Mouse (Mus musculus) left cerebral cortex, adult 9 months (tissue): ENCODE measurements around the gene Nicn1.
A peak's percentile ranks its signal among the peaks of the same experiment; 100 is the strongest.
"Not testable (repeated sequence)": the region's sequence is repeated elsewhere in the genome, so short reads cannot be mapped to it uniquely, and the experiment has no call there.

ENCODE experiments used
- DNase-seq, 2 experiments: peaks; one replicate each; pipeline ENCODE4 v3.0.0; 2022; ENCODE audit warnings: low spot score in 2 of 2

Gene Nicn1

DNA sequence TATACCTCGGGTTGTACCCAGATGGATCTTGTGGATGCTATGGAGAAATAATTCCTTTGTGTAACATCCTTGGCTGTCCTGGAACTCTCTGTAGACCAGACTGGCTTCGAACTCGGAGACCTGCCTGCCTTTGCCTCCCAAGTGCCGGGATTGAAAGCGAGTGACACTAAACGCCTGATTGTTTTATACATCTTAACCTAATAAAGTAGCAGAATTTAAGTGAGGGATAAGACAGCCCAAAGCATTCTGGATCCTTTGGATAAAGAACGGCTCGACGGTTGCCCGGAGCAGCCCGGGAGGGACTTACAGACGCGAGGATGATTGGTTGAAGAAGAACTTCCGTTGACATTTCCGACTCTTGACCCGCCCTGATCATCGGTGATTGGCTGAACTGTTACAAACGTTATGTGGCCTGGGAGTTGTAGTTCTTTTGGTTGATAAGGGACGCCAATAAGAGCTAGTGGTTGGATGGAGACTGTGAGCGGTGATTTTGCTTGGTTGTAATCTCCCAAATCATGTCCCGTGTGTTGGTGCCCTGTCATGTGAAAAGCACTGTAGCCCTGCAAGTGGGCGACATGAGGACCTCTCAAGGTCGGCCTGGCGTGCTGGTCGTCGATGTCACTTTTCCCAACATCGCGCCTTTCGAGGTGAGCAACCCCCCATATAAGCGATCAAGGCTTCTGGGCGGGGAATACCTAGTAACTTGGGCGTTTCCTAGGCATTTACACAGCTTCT lies at the start of gene Nicn1:
TSS of gene Nicn1 (plus strand) at position 414 of the 735 bp plus-strand sequence.
- DNase-seq = peak; percentile 94 to 98

- DNase-seq = no peak
These were observed 45.7 kb upstream of the Nicn1 start for GRCm38 (mm10) chr9:108244540-108244939.

DNA sequence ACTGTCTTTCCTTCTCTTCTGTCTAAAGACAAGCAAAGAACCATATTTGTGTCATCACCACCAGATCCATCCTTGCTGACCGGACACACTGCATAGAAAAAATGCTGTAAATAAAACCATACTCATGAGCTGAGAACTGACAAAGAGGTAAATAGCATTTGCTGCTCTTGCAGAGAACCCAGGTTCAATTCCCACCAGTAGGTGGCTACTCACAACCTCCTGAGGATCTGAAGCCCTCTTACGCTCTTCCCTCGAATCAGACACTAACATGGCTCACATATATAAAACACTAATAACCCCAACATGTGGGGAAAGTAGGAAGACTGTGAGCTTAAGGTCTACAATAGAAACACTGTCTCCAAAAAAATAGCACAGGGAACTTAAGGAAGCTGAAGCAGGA lies 45.2 kb upstream of the Nicn1 start:
- no peak for DNase-seq

DNA sequence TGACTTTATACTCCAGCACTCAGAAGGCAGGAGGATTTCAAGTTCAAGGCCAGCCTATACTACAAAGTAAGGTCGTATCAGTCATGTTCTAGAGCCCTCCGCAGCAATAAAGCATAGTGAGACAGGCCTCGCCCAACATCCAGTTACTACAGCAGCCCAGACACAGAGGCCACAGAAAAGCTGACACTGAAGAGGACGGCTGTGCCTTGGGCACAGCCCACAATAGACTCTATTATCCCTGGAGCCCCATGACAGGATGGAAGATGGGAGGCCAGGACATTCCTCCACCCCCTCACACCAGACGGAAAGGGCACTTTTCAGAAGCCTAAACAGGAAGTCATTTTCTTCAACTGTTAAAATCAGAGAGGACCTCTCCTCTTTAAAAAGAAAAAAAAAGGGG lies 41.3 kb upstream of the Nicn1 start:
- no peak for DNase-seq

- no peak for DNase-seq
These were observed 38.4 kb upstream of the Nicn1 start for GRCm38 (mm10) chr9:108251877-108252276.

DNA sequence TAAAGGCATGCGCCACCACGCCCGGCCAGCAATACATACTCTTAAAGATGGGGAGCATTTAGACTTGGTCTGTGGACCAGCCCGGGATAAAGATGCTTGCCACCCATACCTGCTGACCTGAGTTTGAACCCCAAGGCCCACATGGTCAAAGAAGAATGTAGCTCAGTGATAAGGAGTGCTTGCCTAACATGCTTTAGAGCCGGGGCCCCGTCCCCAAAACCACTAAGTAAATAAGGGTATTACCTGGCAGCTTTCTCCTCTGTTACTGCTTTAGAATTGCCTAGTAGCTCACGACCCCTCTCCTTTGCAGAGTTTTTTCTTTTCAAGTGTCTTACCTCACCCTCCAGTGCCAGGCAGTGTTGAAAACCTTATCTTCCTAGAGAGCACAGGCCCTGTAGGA lies 37.5 kb upstream of the Nicn1 start:
- no peak for DNase-seq

- no peak for DNase-seq
These were observed 29.7 kb upstream of the Nicn1 start for GRCm38 (mm10) chr9:108260526-108260925.

- no peak for DNase-seq
These were observed 28.4 kb upstream of the Nicn1 start for GRCm38 (mm10) chr9:108261865-108262264.

- no peak for DNase-seq
These were observed 27.7 kb upstream of the Nicn1 start for GRCm38 (mm10) chr9:108262494-108263049.

- peak; percentile 24 to 25 for DNase-seq
These were observed 27.0 kb upstream of the Nicn1 start for GRCm38 (mm10) chr9:108263131-108263681.

DNA sequence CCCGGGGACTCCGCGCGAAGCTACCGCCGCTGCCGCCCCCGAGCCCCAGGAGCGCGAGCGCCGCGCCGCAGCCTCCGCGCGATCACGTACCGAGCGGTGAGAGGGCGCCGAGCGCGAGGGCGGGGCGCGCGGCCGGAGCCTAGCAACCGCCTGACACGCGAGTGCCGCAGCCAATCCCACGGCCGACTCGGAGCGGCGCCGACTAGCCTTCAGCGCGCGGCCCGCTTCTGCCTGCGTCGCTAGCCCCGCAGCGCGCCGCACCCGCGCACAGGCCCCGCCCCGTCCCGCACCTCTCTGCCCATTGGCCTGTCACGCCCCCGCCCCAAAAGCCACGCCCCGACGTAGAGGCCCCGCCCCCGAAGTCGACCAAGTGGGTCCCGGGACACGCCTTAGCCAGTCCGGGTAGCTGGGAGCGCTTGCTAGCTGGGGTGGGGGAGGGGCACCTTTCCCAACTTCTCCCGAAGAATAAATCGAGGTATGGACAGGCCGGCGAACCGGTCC lies 26.5 kb upstream of the Nicn1 start, which contains the start of gene Dag1:
TSS of gene Dag1 (minus strand) at position 269 of the 501 bp plus-strand sequence.
- peak; percentile 94 to 97 for DNase-seq

- no peak for DNase-seq
These were observed 25.9 kb upstream of the Nicn1 start for GRCm38 (mm10) chr9:108264191-108264921.

DNA sequence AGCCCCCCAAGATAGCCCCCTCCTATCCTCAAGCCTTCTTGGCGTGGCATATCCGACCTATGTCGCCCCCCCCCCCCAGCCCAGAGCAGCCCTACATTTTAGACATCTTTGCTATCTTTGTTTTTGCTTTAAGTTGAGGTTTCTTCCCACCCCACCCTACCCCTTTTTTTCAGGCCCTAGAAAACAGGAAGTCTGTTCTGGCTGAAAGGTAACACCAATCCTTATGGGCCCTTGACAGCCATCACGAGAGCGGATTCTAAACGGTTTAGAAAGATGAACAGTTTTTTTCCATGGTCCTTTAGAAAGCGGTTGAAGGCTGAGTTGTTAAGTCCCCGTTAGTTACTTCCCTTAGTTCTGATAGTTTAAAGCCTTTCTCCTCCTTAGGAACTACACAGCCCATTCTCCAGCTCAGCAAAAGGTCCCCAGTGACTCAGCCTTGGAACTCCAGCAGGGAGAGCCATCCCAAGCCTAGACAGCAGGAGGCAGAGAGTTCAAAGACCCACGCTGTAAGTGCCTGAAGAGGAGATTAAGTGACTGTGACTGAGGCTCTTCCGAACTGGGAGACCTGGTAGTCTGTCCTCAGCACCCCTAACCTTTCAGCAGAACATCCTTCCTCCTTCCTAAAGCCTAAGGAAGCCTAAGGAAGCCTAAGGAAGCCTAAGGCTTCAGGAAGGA lies 23.8 kb upstream of the Nicn1 start:
- DNase-seq = no peak

DNA sequence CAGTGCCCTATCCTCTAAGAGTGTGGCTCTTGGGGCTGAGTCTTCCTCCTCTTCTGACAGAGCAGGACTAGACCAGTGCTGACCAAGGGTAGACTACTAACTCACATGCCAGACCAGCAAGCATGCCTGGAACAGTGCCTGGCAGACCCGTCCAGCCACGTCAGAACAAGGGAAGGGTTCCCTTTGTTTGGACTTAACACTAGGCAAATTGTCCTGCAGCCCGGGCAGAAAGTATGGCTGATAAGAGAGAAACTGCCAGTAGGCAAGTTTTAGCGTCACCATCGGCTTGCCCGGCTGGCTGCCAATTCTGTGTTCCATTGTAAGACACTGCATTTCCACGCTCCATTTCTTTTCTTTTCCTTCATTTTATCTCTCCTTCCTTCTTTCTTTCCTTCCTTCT lies 22.5 kb upstream of the Nicn1 start:
- no peak for DNase-seq

GRCm38 (mm10) chr9:108268701-108269100 lies 21.5 kb upstream of the Nicn1 start:
- not testable (repeated sequence) for DNase-seq

DNA sequence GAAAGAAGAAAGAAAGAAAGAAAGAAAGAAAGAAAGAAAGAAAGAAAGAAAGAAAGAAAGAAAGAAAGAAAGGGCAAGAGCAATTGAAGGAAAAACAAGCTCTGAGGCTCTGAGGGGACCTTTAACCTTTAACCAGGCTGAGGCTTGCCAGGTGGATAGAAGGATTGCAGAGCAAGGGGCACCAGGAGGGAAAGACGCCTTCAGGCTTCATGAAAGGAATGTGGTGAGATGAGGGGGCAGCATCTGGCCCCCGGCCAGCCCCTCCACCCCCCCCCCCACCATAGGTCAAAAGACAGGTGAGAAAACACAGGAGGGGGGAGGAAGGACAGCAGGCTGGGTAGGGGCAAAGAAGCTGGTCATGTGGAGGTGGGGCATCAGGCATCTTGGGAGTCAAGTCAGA lies 18.3 kb upstream of the Nicn1 start:
- no peak for DNase-seq

DNA sequence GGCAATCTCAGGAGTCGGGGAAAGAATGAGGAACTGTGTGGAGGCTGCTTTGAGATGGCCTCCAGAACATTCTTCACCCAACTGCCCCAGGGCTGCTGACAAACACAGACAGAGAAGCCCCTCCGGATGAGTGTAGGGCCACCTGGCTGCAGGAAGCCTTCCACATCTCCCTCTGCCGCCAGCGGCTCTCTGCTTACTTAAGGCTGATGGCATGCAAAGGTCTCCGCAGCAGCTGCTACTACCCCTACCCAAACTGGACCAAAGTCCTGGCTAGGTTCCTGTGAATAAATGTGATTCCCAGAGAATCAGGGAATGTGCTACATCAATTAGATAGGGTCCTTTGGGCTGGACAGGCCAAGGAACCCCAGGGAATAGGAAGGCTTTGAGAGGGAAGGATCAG lies 17.5 kb upstream of the Nicn1 start:
- DNase-seq = no peak

GRCm38 (mm10) chr9:108273485-108273884 lies 16.7 kb upstream of the Nicn1 start:
- DNase-seq = no peak

- DNase-seq = no peak
These were observed 15.5 kb upstream of the Nicn1 start for GRCm38 (mm10) chr9:108274476-108275330.

DNA sequence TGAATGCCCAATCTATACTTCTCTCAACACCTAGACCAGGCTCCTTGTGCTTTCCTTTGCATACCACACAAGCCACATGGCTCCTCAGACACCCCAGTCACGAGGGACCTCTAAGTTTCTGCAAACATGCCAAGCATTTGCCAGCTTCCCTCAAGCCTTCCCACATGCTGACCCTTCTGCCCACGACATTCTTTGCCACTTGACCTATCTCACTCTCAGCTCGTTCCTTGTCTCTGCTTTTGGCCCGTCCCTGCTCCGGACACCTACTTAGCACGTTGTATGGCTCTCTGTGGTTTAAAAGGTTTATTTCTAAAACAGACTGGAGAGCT lies 14.9 kb upstream of the Nicn1 start:
- no peak for DNase-seq
